22 mouse cellular contexts compared by ENCODE assay signal in the genomic region with DNA sequence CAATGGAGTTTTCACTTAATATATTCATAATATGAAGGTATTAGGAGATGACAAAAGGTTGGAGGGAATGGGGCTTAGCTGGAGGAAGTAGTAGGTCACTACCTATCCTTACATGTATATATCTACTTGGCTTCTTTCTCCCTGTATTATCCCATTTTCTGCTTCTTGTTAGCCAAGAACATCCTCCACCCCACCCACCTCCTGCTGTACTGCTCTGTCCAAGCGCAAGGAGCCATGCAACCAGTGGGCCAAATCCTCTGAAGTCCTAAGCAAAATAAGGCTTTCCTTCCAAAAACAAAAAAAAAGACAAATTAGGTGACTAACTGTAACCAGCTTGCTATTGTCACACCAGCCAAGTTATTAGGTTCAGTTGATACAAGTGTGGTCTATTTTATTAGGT.
"Had no signal": no experiment of that assay in that cellular context is flagged by ENCODE, and none has a peak within 500 bp of the region (broad histone marks: within the 10 kb centered on the region; RNA-seq: fewer than 3 reads in every experiment).

No protein-coding gene starts in this region.

- DNase-seq: gastrocnemius, adult 2 months; gastrocnemius, postnatal 10 days; gastrocnemius, postnatal 25 days; heart, adult 18-20 months; heart, postnatal 10 days; kidney, adult 18-20 months; layer of hippocampus, adult 9-11 months; layer of hippocampus, postnatal 36 days; left cerebral cortex, postnatal 4 days; liver; liver, embryonic 13.5 days; liver, postnatal 0 days had no signal

- H3K4me1 ChIP-seq: heart, embryonic 10.5 days; heart, embryonic 12.5 days; hindbrain, embryonic 13.5 days; hindbrain, embryonic 15.5 days; kidney, embryonic 15.5 days; liver, embryonic 15.5 days had no signal

- H3K4me3 ChIP-seq: gastrocnemius, adult 2 months; heart, embryonic 10.5 days; heart, embryonic 12.5 days; hindbrain, embryonic 13.5 days; hindbrain, embryonic 15.5 days; kidney, embryonic 15.5 days; limb, embryonic 12.5 days; liver, embryonic 13.5 days; liver, embryonic 15.5 days had no signal

- H3K9ac ChIP-seq: heart, embryonic 12.5 days; hindbrain, embryonic 13.5 days; hindbrain, embryonic 15.5 days; kidney, embryonic 15.5 days; limb, embryonic 12.5 days; liver, embryonic 13.5 days; liver, embryonic 15.5 days; liver, postnatal 0 days had no signal

- H3K9me3 ChIP-seq: heart, embryonic 10.5 days; heart, embryonic 12.5 days; hindbrain, embryonic 13.5 days; hindbrain, embryonic 15.5 days; kidney, embryonic 15.5 days; limb, embryonic 12.5 days; liver, embryonic 13.5 days; liver, embryonic 15.5 days had no signal

- H3K36me3 ChIP-seq: liver, embryonic 15.5 days had no signal

- ATAC-seq: hindbrain, postnatal 0 days had no signal

- H3K4me2 ChIP-seq: heart, embryonic 12.5 days; hindbrain, embryonic 13.5 days; hindbrain, embryonic 15.5 days; kidney, embryonic 15.5 days; limb, embryonic 12.5 days; liver, embryonic 11.5 days; liver, embryonic 13.5 days; liver, embryonic 15.5 days had no signal

- H3K27me3 ChIP-seq: heart, embryonic 12.5 days; hindbrain, embryonic 13.5 days; hindbrain, embryonic 15.5 days; kidney, embryonic 15.5 days; limb, embryonic 12.5 days; liver, embryonic 13.5 days; liver, embryonic 15.5 days had no signal

- H3K27ac ChIP-seq: gastrocnemius, adult 2 months; heart, embryonic 10.5 days; hindbrain, embryonic 13.5 days; hindbrain, embryonic 15.5 days; hindbrain, postnatal 0 days; kidney, embryonic 15.5 days; kidney, postnatal 0 days; limb, embryonic 12.5 days; liver, embryonic 13.5 days; liver, embryonic 15.5 days had no signal
